Mouse (Mus musculus) fibroblast of lung, adult 2 months (primary cell): ENCODE data around the gene Pkm.

Source experiments
- DNase-seq: peaks from one replicate; pipeline ENCODE4 v3.0.0-alpha.2; 2011; ENCODE audit warnings: low read depth

Pkm gene

DNA sequence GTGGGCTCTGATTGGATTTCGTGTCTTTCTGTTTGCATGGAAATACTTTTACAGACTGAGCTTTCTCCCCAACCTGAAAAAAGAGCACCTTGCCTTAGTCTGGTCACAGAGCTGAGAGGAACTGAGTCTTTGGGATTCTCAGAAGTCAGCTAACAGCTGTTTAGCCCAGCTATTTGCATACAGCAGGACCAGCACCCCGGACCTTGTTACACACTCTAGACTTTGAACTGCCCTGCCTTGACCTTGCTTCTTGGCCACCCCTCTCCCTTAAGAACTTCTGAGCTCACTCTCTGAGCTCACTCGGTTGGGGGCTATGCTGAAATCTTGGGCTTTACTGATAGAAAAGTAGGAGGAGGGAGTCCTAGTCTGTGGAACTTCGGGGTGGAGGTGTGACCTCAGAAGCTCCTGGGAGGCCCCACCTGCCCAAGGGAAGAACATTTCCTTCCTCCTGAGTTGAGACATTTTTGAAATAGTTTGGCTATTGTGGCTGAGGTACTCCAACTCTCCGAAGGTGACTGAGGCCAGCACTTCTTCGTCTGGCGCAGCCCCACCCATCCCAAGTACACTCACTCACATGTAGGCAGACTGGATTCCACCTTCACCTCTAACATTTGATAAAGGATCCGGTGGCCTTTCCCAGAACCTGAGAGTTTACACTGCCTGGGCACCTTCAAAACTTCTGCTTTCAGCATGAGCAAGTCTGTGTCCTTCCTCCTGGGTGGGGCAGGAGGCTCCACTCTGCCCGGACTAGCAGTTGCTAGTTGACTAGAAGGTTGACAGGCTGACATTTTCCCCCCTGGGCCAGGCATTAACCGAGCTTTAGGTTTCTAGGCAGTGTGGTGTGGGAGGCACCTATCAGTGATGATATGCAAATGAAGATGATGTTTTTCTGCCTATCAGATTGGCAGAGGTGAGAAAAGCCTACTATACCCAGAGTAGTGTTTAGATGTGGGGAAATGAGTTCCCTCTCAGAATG is 51.0 kb downstream of the Pkm start:
- DNase-seq = no peak

DNA sequence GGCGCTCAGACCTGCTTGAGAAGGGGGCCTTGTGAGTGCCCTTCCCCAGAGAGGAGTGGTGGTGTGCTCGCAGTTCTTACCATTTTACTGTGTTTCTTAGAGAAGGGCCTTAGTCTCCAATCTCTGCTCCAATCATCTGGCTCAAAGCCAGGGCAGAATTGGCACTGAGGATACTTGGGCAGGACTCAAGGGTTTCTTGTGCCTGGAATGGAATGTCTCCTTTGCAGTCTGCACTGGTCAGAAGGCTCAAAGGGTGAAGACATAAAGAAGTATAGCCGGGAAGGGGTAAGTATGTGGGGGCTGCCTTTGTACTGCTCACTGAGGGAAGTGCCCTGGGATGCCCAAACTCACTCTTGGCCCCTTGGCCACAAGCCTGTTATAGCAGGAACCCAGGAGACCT is 53.1 kb downstream of the Pkm start:
- no peak for DNase-seq

DNA sequence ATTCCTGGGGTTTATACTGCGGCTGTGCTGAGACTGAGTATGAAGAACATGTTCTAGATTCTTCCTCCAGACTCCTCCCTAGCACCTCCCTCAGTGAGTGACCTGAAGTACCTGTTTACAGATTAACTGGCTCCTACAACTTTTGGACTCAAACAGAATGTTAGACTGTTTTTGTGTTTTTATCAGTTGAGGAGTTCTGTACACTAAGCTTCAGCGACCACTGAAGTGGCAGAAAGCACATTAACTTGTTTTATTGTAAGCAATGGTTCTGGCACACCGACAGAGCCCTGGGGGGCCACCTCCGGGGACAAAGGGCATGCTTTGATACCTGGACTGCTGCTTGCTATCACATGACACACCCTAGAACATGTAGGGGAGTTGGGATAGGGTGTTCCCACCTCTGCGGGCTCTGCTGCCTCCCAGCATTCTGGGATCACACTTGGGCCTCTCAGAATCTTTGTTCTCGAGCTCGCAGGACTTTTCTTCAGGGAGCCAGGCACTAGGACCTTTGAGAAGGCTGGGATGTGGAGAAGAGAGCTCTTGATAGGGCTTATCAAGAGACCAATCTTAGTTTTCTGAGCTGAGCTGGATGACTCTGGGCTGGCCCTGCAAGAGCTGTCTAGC is 60.2 kb downstream of the Pkm start:
- no peak for DNase-seq

DNA sequence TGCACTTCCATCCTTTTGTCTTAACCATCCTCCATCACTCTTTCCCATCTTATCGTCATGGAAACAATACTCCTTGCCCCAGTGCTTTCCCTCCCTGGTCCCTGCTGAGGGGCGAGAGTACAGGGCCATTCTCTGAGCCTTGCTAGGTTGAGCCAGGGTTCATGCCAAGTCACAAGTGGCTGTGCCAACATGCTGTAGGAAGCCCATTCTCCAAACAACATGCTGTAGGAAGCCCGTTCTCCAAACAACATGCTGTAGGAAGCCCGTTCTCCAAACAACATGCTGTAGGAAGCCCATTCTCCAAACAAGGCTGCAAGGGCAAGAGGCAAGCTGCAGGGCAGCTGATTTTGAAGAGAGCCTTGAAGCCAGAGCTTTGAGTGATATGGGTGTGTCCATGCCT is 62.1 kb downstream of the Pkm start:
- DNase-seq = no peak

DNA sequence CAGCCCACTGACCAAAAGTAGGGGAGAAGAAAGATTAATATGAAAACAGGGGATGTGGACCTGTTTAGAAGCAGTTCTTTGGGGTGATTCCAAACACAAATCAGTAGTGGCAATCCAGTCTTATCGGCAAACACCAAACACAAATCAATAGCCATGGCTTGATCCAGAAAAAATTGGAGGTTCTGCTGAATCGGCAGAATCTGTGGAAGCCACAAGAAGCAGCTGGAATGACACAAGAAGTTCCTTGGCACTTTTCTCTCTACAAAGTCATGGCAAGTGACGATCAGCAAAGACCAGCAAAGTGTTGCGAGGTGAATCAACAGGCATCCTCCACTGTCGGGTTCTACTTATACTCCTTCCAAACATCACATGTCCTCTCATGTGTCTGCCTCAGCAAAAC is 65.0 kb downstream of the Pkm start:
- no peak for DNase-seq

DNA sequence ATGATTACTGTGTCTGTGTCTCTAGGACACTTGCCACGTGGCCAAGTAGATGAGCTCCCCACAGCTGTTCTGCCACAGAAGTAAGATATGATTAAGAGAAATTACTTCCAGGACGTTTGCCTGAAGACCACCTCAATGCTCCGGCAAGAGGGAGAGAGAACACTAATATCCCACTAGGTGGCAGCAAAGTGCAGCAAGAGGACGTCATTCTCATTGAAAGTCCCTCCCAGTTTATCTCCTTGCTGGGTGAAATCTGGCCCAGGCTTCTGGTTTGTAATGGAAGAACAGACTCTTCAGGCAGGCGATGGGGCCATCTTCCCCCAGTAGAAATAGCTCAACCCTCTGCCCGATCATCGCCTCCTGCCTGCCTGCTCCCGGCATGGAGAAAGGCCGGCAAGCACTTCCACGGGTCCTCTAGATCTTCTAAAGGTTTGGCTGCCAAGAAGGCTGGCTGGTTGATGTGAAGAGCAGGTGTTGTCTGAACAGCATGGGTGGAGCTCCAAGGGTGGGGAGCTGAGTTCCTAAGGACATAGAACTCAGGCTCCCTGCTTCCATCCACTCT is 67.0 kb downstream of the Pkm start:
- DNase-seq = peak; percentile 59

DNA sequence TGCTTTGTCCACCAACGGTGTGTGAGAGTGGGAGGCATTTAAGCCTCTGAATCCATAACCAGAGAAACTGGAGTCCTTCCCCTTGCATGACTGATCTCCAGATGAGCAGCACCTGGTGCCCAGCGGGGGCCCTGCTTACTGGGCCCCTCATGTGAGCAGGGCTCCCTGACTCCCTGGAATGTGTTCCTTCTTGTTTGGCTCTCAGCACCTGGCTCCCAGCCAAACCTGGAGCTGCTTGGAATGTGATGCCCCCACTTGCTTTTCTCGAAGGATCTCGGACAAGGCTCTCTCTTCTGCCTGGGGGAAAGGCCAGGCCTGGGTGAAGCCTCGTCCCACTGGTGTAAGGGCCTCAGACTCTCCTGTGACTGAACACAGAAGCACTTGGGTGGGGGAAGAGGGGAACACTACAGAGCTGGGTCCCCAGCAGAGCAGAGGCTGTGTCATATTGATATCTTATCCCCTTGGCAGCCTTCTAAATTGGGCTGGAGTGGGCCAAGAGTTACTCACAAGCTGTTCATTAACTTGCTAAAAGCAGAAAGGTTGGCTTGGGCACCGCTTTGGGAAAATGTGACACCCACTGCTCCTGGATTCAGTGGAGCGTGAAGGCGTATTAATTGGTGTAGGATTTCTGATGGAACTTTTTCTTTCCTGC is 67.7 kb downstream of the Pkm start:
- no peak for DNase-seq

DNA sequence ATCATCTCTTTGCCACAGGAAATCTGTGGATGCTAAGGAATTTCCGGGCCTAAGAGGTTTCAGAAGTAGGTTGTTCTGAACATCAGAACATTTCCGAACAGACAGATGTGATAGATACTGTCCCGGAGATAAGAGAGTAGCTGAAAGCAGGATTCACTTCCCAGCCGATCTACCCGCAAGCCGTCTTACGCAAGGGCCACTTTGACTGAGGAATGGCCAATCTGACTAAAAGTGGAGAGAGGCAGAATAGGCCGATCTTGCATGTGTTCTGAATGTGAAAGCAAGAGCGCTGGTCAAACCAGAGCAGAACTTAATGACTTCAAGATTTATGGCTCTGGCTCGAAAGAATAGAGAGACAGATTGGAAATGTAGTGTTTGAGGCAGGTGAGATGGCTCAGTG is 69.3 kb downstream of the Pkm start:
- DNase-seq = no peak

DNA sequence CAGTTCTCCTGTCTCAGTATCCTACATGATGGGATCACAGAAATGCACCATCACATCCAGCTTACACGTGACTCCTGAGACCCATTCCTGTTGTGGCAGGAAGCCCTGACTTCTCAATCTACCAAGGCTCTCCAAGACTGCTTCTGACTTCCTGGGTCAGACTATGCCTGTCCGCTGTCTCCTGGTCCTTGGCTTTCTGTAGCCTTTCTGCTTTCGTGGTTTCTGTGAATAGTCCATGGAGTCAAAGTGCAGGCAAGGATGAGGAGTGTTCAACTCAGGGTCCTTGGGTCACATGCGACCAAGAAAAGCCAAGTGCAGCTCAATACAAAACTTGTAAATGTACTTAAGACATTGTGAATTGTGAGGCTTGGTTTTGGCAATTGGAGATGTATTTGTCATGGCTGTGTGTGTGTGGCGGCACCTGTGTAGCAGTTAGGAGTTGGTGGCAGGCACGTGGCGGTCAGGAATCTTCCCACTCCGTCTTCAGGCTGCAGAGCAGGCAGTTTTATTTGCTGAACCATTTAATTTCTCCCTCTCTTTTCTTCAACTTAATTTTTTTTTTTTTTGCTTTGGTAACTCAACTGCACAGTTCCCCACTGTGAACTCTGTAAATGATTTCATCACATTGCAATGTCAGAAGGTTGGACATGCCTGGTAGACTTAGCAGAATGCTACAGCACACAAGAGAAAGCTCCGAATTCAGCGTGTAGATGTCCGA is 71.6 kb downstream of the Pkm start:
- no peak for DNase-seq
